Mouse (Mus musculus) heart, postnatal 36 days (tissue): ENCODE data around the gene Rc3h1. TPM values are rescaled to one million over a fixed set of nuclear protein-coding genes. Genes with fewer than 3 reads are reported as not detected.

ENCODE experiments used
- DNase-seq, 2 experiments: peaks; one replicate each; pipeline ENCODE4 v3.0.0; 2021 to 2022
- intact Hi-C: fragments of 180-260 bp; cut with DNase I; formaldehyde crosslinking; loops from one replicate; pipeline ENCODE4 v1.15.1; 2025
- total RNA-seq, 2 experiments: library from RNA; stranded (reverse); gene quantifications; 2 replicates each; pipeline ENCODE4 v1.2.3; 2021

Rc3h1 gene
- total RNA-seq, 2 experiments from 2014 or later: 45.6 to 51.6 TPM

DNA sequence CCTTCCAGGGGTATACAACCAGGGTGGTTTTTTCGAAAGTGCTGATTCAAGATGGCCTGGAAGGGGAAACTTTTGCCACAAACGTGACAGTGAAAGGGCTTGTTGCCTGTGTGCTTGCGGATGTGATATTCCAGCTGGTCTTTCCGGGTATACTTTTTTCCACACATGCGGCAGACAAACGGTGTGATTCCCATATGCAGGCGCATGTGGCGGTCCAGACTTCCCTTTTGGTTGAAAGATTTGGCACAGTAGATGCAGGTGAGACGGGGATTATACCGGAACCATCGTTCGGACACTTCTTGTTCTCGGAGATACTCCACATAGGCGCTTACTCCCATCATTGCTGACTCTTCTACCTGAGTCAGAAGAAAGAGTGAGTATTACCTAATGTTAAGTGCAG is 113.8 kb downstream of the Rc3h1 start:
- no peak for DNase-seq
- intact Hi-C loops: no loop called here

Other genes with a start within 250 kb of the Rc3h1 start
- gene Rabgap1l, start 113.2 kb upstream of the Rc3h1 start, total RNA-seq: 10 to 100 TPM; 80.3 to 83.6 TPM
- under 1 TPM; 0.06 to 0.24 TPM for gene Serpinc1, start 72.2 kb downstream of the Rc3h1 start, total RNA-seq
- 10 to 100 TPM; 10.6 to 14.8 TPM for gene Zbtb37, start 128.4 kb downstream of the Rc3h1 start, total RNA-seq
- gene Dars2, start 164.2 kb downstream of the Rc3h1 start, total RNA-seq: 10 to 100 TPM; 23.8 to 25.5 TPM
- 1 to 10 TPM in 1 of 2 experiments, under 1 TPM in 1; 0.83 to 1.7 TPM for gene Cenpl, start 164.3 kb downstream of the Rc3h1 start, total RNA-seq
- gene Klhl20, start 225.1 kb downstream of the Rc3h1 start, total RNA-seq: 10 to 100 TPM in 1 of 2 experiments, 1 to 10 TPM in 1; 9.7 to 12.2 TPM
- 1 to 10 TPM; 2.3 to 2.8 TPM for gene Ankrd45, start 236.3 kb downstream of the Rc3h1 start, total RNA-seq